Mouse (Mus musculus) embryonic fibroblast, embryonic 13.5 days (primary cell): Measurements from ENCODE around the gene Itgae. TPM values are rescaled to one million over a fixed set of nuclear protein-coding genes. Genes with fewer than 3 reads are reported as not detected.

Source experiments
- H3K27ac ChIP-seq: 2 replicates; pipeline ENCODE4 v1.5.1; 2012; ENCODE audit warnings: low read length, control low read depth, inconsistent platforms; ENCODE audit not compliant: insufficient read depth
- H3K4me1 ChIP-seq: 2 replicates; pipeline ENCODE4 v1.6.1; 2011; ENCODE audit warnings: low read length; ENCODE audit not compliant: control insufficient read depth, insufficient read depth
- H3K4me3 ChIP-seq: 2 replicates; pipeline ENCODE4 v1.5.1; 2011; ENCODE audit warnings: mild to moderate bottlenecking, control low read depth, low read length; ENCODE audit not compliant: insufficient read depth
- CTCF ChIP-seq: IDR thresholded peaks from 2 replicates; pipeline ENCODE4 v1.5.1; 2011; ENCODE audit warnings: mild to moderate bottlenecking, control low read depth, low read length, moderate library complexity, borderline replicate concordance; ENCODE audit not compliant: insufficient read depth
- POLR2A ChIP-seq: IDR thresholded peaks from 2 replicates; pipeline ENCODE4 v1.6.1; 2011; ENCODE audit warnings: low read depth, mild to moderate bottlenecking, control low read depth, low read length, moderate library complexity
- polyA plus RNA-seq: library from polyadenylated mRNA; stranded (reverse); fragments of >200 nt; gene quantifications from 2 replicates; pipeline ENCODE4 v1.2.4, GENCODE M21; 2011; ENCODE audit warnings: low read depth; ENCODE audit not compliant: missing spikeins, insufficient read length

Gene Itgae
- polyA plus RNA-seq, 1 experiment: not detected

DNA sequence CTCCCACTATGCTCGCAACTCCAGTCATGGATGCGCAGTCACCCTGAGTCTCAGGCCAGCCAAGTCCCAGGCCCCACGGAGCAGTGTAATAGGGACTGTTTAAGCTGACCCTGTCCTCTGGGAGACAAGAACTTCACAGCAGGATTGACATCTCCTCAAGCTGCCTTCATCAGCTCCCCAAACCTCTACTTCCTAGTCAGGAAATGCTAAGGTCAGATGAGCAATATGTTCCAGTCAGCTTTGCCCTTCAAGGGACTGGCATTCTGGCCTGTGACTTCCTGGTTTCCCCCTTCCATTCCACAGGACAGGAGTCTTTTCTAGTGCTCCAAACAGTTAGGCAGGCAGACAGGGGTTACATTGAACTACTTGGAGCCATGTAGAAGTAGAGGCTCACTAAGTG is 19.6 kb downstream of the Itgae start:
- Histone ChIP-seq H3K4me1 (no peaks in the 10 kb centered on the region), H3K27ac (no peak overlapping the region), H3K4me3 (no peak overlapping the region)
- no peak for TF ChIP-seq POLR2A

DNA sequence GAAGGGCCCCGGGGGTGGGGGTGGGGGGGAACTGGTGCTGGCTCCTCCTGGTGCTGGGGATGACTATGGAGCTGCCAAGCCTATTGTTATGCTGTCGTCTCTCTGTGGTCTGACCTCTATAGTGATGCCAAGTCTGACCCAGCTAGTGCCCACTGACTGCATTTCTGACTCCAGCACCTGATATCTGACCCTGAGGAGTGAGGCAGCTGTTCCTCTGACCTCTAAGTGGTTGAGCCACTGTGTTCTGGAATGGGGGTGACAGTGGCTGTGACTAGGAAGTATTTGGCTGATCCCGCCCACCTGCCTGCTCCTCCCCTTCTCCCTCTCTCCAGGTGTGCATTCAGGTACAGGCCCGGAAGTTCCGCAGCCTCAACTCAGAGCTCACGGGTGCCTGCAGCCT is 21.0 kb downstream of the Itgae start:
- TF ChIP-seq POLR2A (no peak), CTCF (no peak)
- H3K4me1 ChIP-seq: no peaks in the 10 kb centered on the region
- no peak overlapping the region for H3K27ac ChIP-seq
- no peak overlapping the region for H3K4me3 ChIP-seq

DNA sequence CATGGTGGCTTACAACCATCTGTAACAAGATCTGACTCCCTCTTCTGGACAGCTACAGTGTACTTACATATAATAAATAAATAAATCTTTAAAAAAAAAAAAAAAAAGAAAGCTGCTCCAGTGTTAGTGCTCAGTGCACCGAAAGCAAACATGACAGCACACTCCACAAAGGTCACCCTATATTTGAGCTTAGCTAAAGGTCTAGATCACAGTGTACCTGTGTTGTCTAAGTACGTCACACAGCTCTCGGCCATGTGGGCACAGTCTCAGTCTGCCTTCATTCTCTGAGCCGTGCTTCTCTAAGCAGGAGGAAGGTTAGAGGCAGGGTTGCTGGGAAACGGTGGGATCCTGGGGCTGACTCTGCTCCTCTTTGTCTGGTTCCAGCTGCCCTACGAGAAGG is 36.1 kb downstream of the Itgae start:
- TF ChIP-seq POLR2A: no peak
- TF ChIP-seq CTCF: no peak
- no peak overlapping the region for H3K4me3 ChIP-seq
- no peak overlapping the region for H3K27ac ChIP-seq
- no peaks in the 10 kb centered on the region for H3K4me1 ChIP-seq

GRCm38 (mm10) chr11:73131020-73131419 is 40.6 kb downstream of the Itgae start:
- Histone ChIP-seq H3K4me3 (no peak overlapping the region), H3K27ac (no peak overlapping the region), H3K4me1 (peaks cover 2% of the 10 kb centered on the region; the same call in 1 of the 2 replicates)
- TF ChIP-seq POLR2A (no peak), CTCF (no peak)

DNA sequence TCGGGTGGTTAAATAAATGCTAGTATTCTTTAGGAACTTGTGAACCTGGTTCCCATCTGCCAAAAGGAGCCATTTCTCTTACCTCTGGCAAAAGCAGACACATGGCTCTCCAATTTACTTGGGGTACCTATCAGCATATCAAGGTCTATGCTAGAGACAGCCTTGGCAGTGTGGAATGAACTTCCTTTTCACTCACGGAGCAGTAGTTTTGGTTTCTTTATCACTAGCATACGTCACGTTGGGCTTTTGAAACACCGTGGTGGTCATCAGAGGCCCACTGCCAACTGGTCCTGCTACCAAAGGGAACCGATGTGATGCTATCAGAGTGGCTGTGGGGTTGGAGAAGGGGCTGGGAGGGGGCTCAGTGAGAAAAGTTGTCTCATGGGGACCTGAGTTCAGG is 42.6 kb downstream of the Itgae start:
- Histone ChIP-seq H3K4me3 (no peak overlapping the region), H3K27ac (no peak overlapping the region), H3K4me1 (peaks cover 2% of the 10 kb centered on the region; the same call in 1 of the 2 replicates)
- TF ChIP-seq POLR2A (no peak), CTCF (no peak)

GRCm38 (mm10) chr11:73134222-73134621 is 43.8 kb downstream of the Itgae start:
- H3K4me3 ChIP-seq: no peak overlapping the region
- TF ChIP-seq CTCF: no peak
- TF ChIP-seq POLR2A: no peak
- H3K4me1 ChIP-seq: peaks cover 2% of the 10 kb centered on the region; the same call in 1 of the 2 replicates
- no peak overlapping the region for H3K27ac ChIP-seq

DNA sequence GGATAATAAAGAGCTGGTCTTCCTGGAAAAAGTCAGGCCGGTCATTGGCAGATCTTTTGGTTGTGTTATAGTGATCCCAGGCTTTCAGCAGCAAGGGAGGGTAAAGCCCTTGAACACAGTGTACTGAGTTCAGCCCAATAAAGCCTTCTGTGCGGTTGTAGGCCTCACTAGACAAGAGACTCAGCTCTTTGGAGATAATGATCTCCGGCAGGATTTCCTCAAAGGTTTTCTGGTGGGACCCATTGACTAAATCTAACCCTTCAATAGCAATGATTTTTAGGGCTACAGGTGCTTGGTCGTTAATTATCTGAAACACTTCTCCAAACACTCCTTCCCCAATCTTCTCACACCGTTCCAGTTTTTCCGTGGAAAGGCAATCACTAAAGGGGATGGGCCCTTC is 46.2 kb downstream of the Itgae start:
- H3K4me3 ChIP-seq: peak overlapping the region; percentile 90
- TF ChIP-seq CTCF (no peak), POLR2A (no peak)
- H3K27ac ChIP-seq: no peak overlapping the region
- H3K4me1 ChIP-seq: peaks cover 2% of the 10 kb centered on the region; the same call in 1 of the 2 replicates

DNA sequence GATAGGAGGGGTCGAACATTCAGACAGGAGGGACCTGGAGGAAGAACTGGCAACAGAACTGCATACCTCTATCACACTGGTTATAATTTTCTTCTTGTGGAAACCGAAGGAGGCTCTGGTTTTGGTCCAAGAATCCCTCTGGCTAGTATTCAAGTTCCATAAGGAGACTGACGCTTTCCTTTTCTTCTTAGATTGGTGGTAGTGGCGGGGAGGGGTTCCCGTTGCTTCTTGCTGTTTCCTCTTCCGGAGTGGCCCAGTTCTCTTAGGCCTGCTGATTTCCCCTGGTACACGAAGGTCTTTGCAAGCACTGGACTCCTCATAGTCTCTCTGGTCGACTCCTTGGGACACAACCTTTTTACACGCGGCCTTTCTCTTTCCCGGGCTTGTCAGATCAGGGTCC is 46.7 kb downstream of the Itgae start:
- TF ChIP-seq CTCF (no peak), POLR2A (no peak)
- Histone ChIP-seq H3K4me3 (peak overlapping the region; percentile 90), H3K27ac (no peak overlapping the region)

DNA sequence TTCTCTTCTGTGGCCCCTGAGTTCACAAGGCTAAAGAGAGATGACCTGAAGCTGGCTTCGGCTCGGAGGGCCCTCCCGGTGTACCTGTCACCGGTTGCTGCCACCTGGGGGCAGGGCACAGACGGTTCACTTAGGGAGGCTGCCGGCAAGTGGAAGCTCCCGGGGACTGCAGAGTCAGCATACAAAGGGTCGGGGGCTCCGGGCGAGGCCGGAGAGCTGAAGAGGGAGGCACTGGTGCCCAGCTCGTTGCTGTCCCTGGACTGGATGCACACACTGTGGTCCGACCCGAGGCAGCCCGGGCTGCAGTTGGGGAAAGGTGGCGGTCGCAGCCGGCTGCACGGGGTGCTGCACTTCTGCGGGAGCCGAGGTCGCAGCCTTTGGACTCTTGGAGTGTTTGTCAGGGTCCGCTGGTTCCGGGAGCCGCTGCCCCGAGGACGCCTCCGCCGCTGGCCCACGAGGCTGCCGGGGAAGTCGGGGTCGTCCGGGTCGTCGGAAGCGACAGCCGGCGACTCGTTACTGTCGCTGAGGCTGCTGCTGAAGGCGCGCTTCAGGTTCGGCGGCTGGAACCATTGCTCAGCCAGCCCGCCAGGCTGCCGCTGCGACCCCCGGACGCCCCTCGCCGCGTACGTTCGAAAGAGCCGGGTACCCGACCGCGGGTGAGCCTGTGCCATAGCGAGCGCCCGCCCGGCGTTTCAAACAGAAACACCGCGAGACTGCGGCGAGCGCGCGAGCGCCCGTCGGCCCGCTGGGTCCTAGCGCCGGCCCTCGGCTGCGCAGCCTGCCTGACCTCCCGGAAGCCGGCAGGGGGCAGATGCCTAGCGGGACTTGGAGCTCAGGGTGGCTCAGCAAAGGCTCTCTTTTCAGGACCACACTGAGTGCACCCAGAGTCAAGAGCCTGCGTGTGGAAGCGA is 47.5 kb downstream of the Itgae start, which contains the start of gene Haspin:
Gene Haspin (minus strand): TSS at position 704 of the 911 bp plus-strand sequence.
- Histone ChIP-seq H3K27ac (no peak within 1 kb of the TSS), H3K4me3 (peak within 1 kb of the TSS; percentile 90)
- peak; percentile 73 for TF ChIP-seq CTCF
- peak; percentile 47; the same call in 1 of the 2 replicates for TF ChIP-seq POLR2A

More for the DNA sequence above, 46.7 kb downstream of the Itgae start:
- peaks cover 2% of the 10 kb centered on the region; the same call in 1 of the 2 replicates for H3K4me1 ChIP-seq

DNA sequence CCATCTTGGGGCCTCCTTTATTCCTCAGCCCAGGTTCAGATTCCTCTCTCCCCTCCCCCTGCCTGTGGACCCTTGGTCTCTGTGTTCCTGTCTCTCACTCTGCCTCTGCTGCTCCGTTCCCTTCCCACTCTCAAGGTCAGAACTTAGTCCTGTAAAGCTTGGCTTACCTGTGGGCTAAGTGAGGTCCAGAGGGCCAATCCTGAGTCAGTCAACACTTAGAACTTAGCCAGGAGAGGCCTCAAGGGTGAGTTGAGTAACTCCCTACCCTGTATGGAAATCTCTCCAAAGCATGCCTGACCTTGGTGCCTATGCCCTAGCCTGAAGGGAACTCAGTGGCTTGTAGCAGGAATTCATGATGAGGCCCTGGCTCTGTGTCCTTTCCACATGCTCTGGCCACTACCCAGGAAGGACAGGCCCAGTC is 53.9 kb downstream of the Itgae start:
- TF ChIP-seq CTCF (no peak), POLR2A (no peak)
- H3K4me3 ChIP-seq: no peak overlapping the region
- no peaks in the 10 kb centered on the region for H3K4me1 ChIP-seq
- no peak overlapping the region for H3K27ac ChIP-seq

More for the DNA sequence above, 47.5 kb downstream of the Itgae start, which contains the start of gene Haspin:
- H3K4me1 ChIP-seq: peaks cover 2% of the 10 kb centered on the region; the same call in 1 of the 2 replicates
